Mouse (Mus musculus) gastrocnemius, adult 18-20 months (tissue): Measurements from ENCODE around the gene Ndufs5. TPM values are rescaled to one million over a fixed set of nuclear protein-coding genes. Genes with fewer than 3 reads are reported as not detected.

Experiments
- DNase-seq: peaks from one replicate; pipeline ENCODE4 v3.0.0; 2021; ENCODE audit warnings: low spot score
- long read RNA-seq, 2 experiments: library from polyadenylated mRNA; stranded (forward); transcript quantifications; one replicate each; pipeline ENCODE4 v2.0.0; 2021
- total RNA-seq, 2 experiments: library from RNA; stranded (reverse); gene quantifications; 2 replicates each; pipeline ENCODE4 v1.2.3; 2021

Ndufs5 gene
- total RNA-seq, result 100 to 1,000 TPM; 270 to 291 TPM
- long read RNA-seq, experiment 1, transcript Ndufs5-201 (3 exons, 525 nt), result major isoform, 144 of 151 reads
- long read RNA-seq, experiment 1, partial matches to known transcripts, result 0 of 151 reads
- long read RNA-seq, experiment 1, other reads (novel, unspliced or antisense), result 3 of 151 reads
- long read RNA-seq, experiment 2, transcript Ndufs5-201 (3 exons, 525 nt), result major isoform, 100 of 113 reads
- long read RNA-seq, experiment 2, partial matches to known transcripts, result 0 of 113 reads
- long read RNA-seq, experiment 2, other reads (novel, unspliced or antisense), result 9 of 113 reads

- peak; percentile 97 for DNase-seq
These were observed at the start of gene Ndufs5 for GRCm38 (mm10) chr4:123717574-123718433. Gene Ndufs5, minus strand, starts transcription at chr4:123718202.

DNA sequence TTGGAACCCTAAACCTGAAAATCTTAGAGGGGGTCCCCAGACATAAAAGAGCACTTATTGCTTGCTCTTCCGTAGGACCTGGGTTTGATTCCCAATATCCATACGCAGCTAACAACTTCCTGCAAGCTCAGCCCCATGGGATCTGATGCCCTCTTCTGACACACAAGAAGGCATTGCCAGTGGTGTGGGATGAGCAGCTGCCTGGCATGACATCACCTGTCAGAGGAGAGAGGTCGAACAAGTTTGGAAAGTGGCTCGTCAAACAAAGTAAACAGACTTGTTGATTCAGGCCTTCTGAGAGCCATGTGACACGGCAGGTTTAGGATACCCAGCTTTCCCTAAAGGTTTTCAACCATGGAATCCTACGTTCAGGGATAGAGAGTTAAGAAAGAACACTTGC lies 47.1 kb upstream of the Ndufs5 start:
- no peak for DNase-seq

DNA sequence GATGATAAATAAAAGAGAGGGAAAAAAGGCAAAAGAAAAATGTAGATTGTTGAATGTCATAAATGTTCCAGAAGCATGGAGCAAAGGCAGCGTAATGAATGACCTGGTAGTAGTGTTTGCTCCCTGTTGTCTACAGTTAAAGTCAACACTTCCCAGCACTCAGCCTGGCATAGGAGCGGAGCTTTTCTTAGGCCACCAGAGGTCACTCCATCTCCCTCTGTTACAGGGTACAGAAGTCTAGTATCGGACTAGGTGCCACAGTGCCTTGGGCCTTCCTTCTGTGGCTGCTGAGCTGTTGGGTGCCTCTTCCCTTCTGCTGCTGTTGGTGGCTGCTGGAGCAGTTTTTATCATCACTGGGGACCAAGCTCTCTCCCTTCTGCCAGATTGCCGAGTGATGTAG lies 40.3 kb upstream of the Ndufs5 start:
- DNase-seq, result no peak

GRCm38 (mm10) chr4:123750707-123751312 lies 32.8 kb upstream of the Ndufs5 start:
- DNase-seq, result peak; percentile 30

- DNase-seq, result peak; percentile 97
These were observed 32.2 kb upstream of the Ndufs5 start, which contains the start of gene Akirin1 for GRCm38 (mm10) chr4:123750152-123750651. Gene Akirin1, minus strand, starts transcription at chr4:123750345.

DNA sequence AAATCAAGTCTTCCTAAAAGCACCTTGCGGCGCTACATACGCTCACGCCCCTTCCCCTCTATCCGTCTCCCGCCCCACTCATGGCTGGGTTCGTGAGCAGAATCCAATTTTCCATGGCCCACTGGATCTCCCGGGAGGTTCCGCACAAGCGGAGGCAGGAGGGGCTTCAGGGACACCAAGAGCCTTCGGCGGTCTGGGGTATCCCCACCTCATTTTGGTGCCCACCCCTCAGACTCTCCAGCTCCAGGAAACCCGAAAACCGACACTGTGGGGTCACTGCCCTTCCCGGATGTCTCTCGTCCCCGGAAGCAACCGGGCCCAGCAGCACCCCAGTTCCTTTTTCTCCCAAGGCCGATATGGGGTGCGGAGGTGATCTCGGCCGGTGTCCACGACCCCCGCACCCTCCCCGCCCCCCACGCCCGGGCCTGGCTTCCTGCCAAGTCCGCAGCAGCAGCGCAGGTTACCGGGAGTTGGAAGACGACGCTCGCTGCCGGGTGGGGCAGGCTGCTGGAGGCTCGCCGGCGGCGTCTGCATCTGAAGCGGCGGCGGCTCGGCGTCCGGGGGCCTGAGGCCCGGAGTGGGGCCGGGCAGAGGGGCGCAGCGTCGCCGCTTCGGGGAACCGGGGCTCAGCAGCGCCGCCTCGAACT lies 31.6 kb upstream of the Ndufs5 start:
- no peak for DNase-seq

DNA sequence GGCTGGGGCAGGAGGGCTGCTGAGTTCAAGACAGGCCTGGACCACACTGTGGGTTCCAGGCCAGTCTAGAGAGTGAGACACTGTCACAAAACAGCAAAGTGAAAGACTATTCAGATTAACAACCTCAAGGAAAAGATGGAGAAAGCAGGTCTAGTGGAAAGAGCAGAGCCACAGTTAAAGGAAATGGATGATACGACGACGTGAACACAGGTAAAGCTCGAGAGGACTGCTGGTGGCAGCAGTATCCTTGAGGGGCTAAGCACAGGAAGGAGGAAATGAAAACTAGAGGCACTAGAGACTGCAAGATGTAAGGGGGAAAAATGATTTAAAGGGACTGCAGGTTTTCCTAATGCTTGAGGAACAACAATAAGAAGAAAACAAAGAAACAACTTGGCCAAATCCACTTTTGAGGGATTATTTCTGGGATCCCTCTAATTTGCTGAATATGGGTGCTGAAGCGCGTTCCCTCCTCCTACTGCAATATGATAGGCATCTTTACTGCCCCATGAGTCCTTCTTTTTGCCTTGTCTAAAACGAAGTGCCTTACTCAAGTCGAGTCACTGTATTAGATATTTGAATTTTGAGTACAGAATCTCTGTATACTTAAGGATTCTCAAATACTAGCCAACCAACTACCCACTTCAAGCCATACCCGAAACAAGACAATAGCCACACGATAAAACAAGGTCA lies 30.9 kb upstream of the Ndufs5 start:
- no peak for DNase-seq

- no peak for DNase-seq
These were observed 27.3 kb upstream of the Ndufs5 start for GRCm38 (mm10) chr4:123745221-123745775.

- no peak for DNase-seq
These were observed 24.9 kb upstream of the Ndufs5 start for GRCm38 (mm10) chr4:123742891-123743290.

DNA sequence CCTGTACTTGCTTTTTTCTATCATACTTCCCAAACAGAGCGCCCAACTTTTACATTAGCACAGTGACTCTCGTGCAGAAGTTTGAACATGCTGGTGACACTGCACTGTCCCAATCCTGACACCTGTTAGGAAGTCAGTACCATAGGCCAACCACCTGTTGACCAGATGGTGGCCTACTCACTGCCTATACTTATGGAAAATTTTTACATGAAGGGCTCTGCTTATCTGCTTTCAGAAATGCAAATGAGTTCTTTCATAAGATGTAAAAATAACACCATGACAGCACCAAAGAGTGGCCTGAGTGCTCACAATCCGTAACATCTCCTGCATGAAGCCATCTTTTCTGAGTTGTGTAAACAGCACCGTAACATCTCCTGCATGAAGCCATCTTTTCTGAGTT lies 20.7 kb upstream of the Ndufs5 start:
- no peak for DNase-seq

GRCm38 (mm10) chr4:123733532-123733931 lies 15.5 kb upstream of the Ndufs5 start:
- DNase-seq, result no peak

DNA sequence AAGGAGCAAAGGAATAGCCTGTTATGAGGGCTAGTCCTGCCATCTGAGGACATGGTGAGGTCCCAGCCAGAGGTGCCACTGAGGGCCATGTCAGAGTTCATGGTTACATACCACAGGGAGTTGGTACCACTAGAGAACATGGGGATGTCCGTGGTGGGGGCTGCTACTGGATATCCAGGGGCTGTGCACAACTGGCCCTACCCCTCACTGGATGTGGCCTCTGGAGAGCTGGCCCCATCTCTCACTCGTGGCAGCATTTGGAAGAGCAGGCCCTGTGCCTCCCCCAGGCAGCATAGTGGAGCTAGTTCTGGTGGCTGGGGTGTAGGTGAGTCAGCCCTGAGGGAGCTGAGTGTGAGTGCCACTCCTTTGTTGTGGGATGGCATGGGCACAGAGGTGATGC lies 14.9 kb upstream of the Ndufs5 start:
- DNase-seq, result no peak

- no peak for DNase-seq
These were observed 14.3 kb upstream of the Ndufs5 start for GRCm38 (mm10) chr4:123732163-123732910.

- no peak for DNase-seq
These were observed 3.8 kb upstream of the Ndufs5 start for GRCm38 (mm10) chr4:123721761-123722160.

GRCm38 (mm10) chr4:123718434-123718780 lies 405 bp upstream of the Ndufs5 start:
- DNase-seq, result no peak

GRCm38 (mm10) chr4:123712431-123712830 lies 5.6 kb downstream of the Ndufs5 start:
- no peak for DNase-seq

DNA sequence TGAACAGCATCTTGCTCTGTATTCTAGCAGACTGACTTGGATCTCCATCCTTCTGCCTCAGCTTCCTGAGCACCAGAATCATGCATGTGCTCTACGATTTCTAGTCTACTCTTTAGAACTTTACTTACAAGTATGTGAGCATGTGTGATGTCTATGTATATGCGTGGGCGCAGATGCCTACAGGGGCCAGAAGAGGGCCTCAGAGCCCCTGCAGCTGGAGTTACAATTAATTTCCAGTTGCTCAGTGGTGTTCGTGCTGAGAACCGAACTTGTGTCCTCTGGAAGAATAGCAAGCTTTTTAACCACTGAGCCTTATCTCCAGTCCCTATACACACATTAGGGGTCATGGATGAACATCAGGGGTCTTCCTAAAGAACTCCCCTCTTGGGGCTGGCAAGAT lies 10.7 kb downstream of the Ndufs5 start:
- no peak for DNase-seq

- no peak for DNase-seq
These were observed 12.7 kb downstream of the Ndufs5 start for GRCm38 (mm10) chr4:123705340-123705739.

DNA sequence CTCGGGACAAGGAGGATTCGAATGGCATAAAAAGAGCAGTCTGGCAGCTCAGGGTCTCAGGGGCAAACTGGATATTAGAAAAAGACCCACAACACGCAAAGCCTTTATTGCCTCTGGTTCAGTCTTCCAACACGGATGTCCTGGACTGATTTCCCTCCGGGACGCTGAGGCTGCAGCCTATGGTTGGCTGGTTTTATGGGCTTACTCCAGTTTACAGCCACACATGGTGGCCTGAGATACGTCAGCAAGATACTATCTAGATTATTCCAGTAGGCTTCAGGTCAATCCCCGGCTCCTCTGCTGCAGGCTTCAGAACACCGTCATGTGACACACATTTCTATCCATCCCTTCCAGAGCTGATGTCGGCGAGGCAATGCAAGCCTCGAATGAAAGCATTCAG lies 24.6 kb downstream of the Ndufs5 start:
- no peak for DNase-seq

DNA sequence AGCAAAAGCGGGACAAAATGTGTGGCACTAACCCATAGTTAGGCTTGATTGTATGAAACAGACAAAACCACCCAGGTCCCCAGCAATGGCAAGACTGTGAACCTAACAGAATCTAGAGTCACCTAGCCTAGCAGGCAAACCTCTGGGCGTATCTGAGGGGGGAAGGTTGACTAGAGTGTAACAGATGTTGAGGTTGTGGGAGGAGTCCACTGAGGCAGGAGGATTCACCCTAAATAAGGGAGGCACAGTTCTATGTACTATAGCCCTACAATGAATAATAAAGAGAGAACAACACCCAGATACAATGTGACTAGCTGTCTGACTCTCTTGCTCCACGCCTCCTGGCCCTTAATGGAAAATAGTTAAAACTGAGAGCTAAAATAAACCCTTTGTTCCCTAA lies 25.9 kb downstream of the Ndufs5 start:
- DNase-seq, result no peak
